Mouse (Mus musculus) hindbrain, embryonic 12.5 days (tissue): ENCODE measurements at regions not wholly inside any gene's neighbourhood (a gene's known extent, or its start where the extent isn't known, plus 50 kb on each side); places are given as distances from the start of the nearest gene placed in this dataset.

Experiments used
- ATAC-seq: fragments of 200-750 bp; cut with Nextera tagmentation; 2 replicates; pipeline ENCODE4 v1.8.0; 2017; ENCODE audit warnings: moderate TSS enrichment; ENCODE audit not compliant: low FRiP score
- H3K27ac ChIP-seq: fragments of 300-500 bp; sonication (generic); 2 replicates; pipeline ENCODE4 v1.5.1; 2016; ENCODE audit warnings: mild to moderate bottlenecking
- H3K27me3 ChIP-seq: fragments of 300-500 bp; sonication (generic); 2 replicates; pipeline ENCODE4 v1.6.1; 2016; ENCODE audit warnings: mild to moderate bottlenecking
- H3K36me3 ChIP-seq: fragments of 300-500 bp; sonication (generic); 2 replicates; pipeline ENCODE4 v1.6.1; 2016; ENCODE audit warnings: mild to moderate bottlenecking
- H3K4me1 ChIP-seq: fragments of 300-500 bp; sonication (generic); 2 replicates; pipeline ENCODE4 v1.6.1; 2016
- H3K4me2 ChIP-seq: fragments of 300-500 bp; sonication (generic); replicated peaks from 2 replicates; pipeline ENCODE4 v1.6.1; 2016; ENCODE audit warnings: mild to moderate bottlenecking
- H3K4me3 ChIP-seq: fragments of 300-500 bp; sonication (generic); 2 replicates; pipeline ENCODE4 v1.5.1; 2016; ENCODE audit warnings: mild to moderate bottlenecking
- H3K9ac ChIP-seq: fragments of 300-500 bp; sonication (generic); 2 replicates; pipeline ENCODE4 v1.6.1; 2016; ENCODE audit warnings: mild to moderate bottlenecking, moderate library complexity
- H3K9me3 ChIP-seq: fragments of 300-500 bp; sonication (generic); replicated peaks from 2 replicates; pipeline ENCODE4 v1.6.1; 2016; ENCODE audit warnings: mild to moderate bottlenecking
- WGBS: fragments of 180-500 bp; shearing (Covaris S2); methylation state at CpG from one replicate; pipeline ENCODE4 v1.1.7; 2016; 5-methylcytosine and 5-hydroxymethylcytosine counted together

- 88% methylated on average over 26 of the region's 26 CpGs for WGBS
- Histone ChIP-seq H3K9me3 (no peaks in the 10 kb centered on the region), H3K36me3 (no peaks in the 10 kb centered on the region), H3K9ac (no peak overlapping the region), H3K27me3 (no peaks in the 10 kb centered on the region), H3K4me2 (no peak overlapping the region), H3K4me1 (no peaks in the 10 kb centered on the region), H3K4me3 (no peak overlapping the region), H3K27ac (no peak overlapping the region)
- ATAC-seq = no peak
Observed at GRCm38 (mm10) chr13:42565291-42566058, 114.9 kb upstream of the Phactr1 start.

DNA sequence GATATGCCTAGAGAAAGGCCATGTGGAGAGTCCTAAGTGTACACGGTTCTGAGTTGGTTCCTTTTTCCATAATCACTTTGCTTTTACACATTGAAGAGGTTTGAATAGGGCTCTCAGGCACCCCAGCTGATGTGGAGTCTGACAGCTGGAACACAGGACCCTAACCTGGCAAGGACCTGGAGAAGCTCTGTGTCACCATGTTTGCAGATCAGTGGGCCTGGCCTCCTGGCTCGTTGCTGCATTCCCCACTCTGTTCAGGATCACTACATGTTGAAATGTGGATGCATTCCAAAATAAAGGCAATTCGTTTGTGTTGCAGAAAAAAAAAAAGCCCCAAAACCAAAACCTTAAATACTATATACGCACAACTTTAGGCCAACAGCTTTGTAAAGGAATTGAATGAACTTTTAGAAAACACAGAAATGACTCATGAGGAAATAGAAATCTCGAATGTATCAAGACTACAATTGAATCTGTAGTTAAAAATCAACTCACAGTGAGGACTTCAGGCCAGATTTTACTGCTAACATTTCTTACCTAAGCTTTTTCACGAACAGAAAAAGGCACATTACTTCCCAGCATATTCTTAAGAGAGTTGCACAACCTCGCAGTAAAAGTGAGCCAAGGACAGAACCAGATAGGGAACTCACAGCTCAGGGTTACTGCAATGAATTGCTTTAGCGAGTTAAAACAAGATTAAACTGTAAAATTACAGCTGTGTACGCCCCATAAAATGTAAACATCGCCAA lies 109.6 kb upstream of the Phactr1 start:
- no peak for ATAC-seq
- WGBS = 87% methylated on average over 10 of the region's 10 CpGs
- Histone ChIP-seq H3K4me1 (no peaks in the 10 kb centered on the region), H3K9me3 (no peaks in the 10 kb centered on the region), H3K36me3 (no peaks in the 10 kb centered on the region), H3K27me3 (no peaks in the 10 kb centered on the region), H3K4me2 (no peak overlapping the region), H3K4me3 (no peak overlapping the region), H3K9ac (no peak overlapping the region), H3K27ac (no peak overlapping the region)

- Histone ChIP-seq H3K36me3 (no peaks in the 10 kb centered on the region), H3K27ac (no peak overlapping the region), H3K4me3 (no peak overlapping the region), H3K4me1 (no peaks in the 10 kb centered on the region), H3K9me3 (no peaks in the 10 kb centered on the region), H3K4me2 (no peak overlapping the region), H3K27me3 (no peaks in the 10 kb centered on the region), H3K9ac (no peak overlapping the region)
- 56% methylated on average over 4 of the region's 4 CpGs for WGBS
- ATAC-seq = no peak
Observed at GRCm38 (mm10) chr13:42574189-42574588, 106.2 kb upstream of the Phactr1 start.

DNA sequence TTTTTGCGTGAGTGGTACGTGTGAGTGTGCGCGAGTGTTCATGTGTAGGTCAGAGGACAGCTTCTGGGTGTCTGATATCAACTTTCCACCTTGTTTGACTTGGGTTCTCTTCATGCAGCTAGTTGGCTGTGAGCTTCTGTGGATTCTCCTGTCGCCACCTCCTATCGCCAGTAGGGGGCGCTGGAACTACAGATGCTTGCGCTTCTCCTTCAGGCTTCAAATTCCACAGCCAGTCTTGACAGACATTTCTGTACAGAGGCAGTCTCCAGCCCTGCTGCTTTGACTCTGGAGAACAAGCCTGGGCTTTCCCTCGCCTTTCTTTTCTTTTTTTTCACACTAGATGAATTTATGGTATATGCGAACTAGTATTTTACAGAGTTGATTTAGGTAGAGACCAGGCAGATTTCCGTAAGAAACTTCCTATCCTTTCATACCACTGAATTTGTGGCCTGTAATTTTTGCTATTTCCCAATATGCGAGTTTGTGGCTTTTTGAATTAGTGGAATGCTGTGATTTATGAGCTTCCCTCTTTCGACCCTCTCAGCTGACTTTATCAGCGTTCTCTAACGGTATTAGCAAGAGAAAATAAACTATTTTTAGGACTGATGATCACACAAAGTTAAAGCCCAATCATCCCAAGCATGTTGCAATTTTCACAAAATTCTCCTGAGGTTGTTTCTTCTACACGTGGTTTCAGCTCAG lies 104.5 kb upstream of the Phactr1 start:
- 37% methylated on average over 16 of the region's 16 CpGs for WGBS
- Histone ChIP-seq H3K4me2 (no peak overlapping the region), H3K9ac (no peak overlapping the region), H3K4me3 (no peak overlapping the region), H3K27me3 (no peaks in the 10 kb centered on the region), H3K27ac (no peak overlapping the region), H3K4me1 (no peaks in the 10 kb centered on the region), H3K9me3 (no peaks in the 10 kb centered on the region), H3K36me3 (no peaks in the 10 kb centered on the region)
- ATAC-seq = no peak

DNA sequence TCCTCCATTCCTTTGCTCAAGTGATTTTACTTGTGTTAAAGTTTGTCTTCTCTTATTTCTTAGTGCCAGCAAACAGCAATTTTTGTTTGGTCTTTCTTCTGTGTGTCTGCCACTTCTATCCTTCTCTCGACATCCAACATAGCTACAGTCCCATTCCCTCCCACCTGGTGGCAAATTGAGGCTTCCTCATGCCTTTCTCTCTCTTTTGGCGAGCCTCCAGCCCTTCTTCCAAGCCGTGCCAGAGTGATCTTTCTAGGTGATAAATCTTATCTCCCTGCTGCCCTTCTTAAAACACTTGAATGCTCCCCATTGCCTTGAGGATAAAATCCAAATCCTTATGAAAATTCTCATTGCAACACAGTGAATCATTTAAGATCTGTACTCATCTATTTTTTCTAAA lies 101.0 kb upstream of the Phactr1 start:
- no peaks in the 10 kb centered on the region for H3K9me3 ChIP-seq
- no peak overlapping the region for H3K9ac ChIP-seq
- no peak overlapping the region for H3K4me3 ChIP-seq
- no peak for ATAC-seq
- H3K4me1 ChIP-seq = no peaks in the 10 kb centered on the region
- H3K4me2 ChIP-seq = no peak overlapping the region
- H3K27ac ChIP-seq = no peak overlapping the region
- WGBS = 61% methylated on average over 3 of the region's 3 CpGs
- H3K27me3 ChIP-seq = no peaks in the 10 kb centered on the region
- H3K36me3 ChIP-seq = no peaks in the 10 kb centered on the region

DNA sequence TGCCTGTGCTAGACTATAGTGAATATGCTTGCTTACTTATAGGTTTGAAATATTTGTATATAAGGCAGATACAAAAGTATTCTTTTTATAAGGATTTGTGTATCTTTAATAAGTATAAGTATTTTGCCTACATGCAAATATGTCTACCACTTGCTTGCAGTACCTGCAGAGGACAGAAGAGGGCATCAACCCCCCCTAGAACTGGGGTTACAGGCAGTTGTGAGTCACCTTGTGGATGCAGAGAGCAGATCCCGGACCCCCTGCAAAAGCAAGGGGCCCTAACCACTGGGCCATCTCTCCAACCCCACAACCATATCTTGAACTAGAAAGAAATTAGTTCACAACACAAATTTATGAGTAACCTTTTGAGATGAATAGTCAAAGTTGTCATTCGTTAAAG lies 91.3 kb upstream of the Phactr1 start:
- 0 out of 2 replicates have a peak, but pooled peaks cover 3% of the 10 kb centered on the region for H3K4me1 ChIP-seq
- no peak overlapping the region for H3K4me3 ChIP-seq
- no peak overlapping the region for H3K27ac ChIP-seq
- no peaks in the 10 kb centered on the region for H3K27me3 ChIP-seq
- H3K9me3 ChIP-seq = no peaks in the 10 kb centered on the region
- H3K4me2 ChIP-seq = no peak overlapping the region
- H3K9ac ChIP-seq = no peak overlapping the region
- WGBS = 88% methylated on average over 2 of the region's 2 CpGs
- ATAC-seq = no peak
- no peaks in the 10 kb centered on the region for H3K36me3 ChIP-seq

DNA sequence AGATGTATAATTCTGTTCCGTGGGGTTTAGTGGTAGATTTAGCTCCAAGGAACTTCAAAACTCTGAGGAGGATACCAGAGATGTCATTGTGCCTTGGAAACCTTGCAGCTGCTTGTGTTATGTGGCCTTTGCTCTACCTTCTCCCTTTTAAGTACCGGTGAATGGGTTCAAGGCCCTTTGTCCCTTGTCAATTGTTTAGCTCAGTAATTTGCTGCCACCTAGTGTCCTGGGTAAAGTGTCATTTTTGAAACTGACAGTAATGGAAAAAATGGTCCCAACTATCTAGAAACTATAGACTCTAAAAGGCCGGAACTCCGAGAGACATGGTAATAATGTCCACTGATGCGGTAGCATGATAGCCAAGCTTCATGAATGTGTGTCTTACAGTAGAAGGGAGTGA lies 90.8 kb upstream of the Phactr1 start:
- no peak for ATAC-seq
- H3K9me3 ChIP-seq = no peaks in the 10 kb centered on the region
- no peak overlapping the region for H3K4me3 ChIP-seq
- no peak overlapping the region for H3K4me2 ChIP-seq
- no peaks in the 10 kb centered on the region for H3K27me3 ChIP-seq
- 0 out of 2 replicates have a peak, but pooled peaks cover 3% of the 10 kb centered on the region for H3K4me1 ChIP-seq
- WGBS = 78% methylated on average over 5 of the region's 5 CpGs
- H3K36me3 ChIP-seq = no peaks in the 10 kb centered on the region
- no peak overlapping the region for H3K9ac ChIP-seq
- no peak overlapping the region for H3K27ac ChIP-seq

GRCm38 (mm10) chr13:42590415-42590814 lies 90.0 kb upstream of the Phactr1 start:
- Histone ChIP-seq H3K36me3 (no peaks in the 10 kb centered on the region), H3K4me2 (no peak overlapping the region), H3K4me3 (no peak overlapping the region), H3K9me3 (no peaks in the 10 kb centered on the region), H3K27ac (no peak overlapping the region), H3K27me3 (no peaks in the 10 kb centered on the region), H3K9ac (no peak overlapping the region), H3K4me1 (0 out of 2 replicates have a peak, but pooled peaks cover 3% of the 10 kb centered on the region)
- 89% methylated on average over 6 of the region's 6 CpGs for WGBS
- ATAC-seq = no peak

- Histone ChIP-seq H3K4me3 (no peak overlapping the region), H3K36me3 (no peaks in the 10 kb centered on the region), H3K9ac (no peak overlapping the region), H3K4me1 (no peaks in the 10 kb centered on the region), H3K27me3 (no peaks in the 10 kb centered on the region), H3K27ac (no peak overlapping the region), H3K4me2 (no peak overlapping the region), H3K9me3 (no peaks in the 10 kb centered on the region)
- ATAC-seq = no peak
- 82% methylated on average over 3 of the region's 3 CpGs for WGBS
Observed at GRCm38 (mm10) chr13:42592945-42593344, 87.5 kb upstream of the Phactr1 start.

DNA sequence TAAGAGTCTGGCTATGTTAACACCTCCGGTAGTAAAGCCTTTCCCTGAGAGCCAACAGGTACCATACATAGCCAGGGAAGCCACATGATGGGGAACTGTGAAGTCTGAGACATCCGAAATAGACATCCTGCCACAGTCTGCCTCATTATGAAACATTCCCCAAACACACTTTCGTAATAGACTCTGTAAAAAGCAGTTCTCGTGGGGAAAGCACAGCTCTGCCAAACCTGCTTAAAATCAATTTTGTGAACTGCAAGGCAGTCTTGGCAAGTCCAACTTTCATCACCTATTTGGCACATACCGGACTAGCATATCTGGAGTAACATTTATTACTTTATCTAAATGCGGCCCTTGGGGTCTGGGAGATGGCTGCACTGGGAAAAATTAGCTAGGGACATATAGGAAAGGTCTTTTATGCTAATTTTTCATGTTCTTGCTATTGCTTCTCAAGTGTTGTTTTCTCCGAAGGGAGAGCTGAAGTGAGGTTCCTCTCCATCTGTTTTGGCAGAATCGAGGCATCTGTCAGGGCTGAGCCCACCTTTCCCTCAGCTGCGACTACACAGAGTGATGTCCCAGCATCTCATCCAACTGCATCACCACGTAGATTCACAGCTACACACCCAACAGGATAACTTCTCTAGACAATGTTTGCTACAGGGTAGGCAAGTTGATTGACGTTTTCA lies 86.8 kb upstream of the Phactr1 start:
- H3K9me3 ChIP-seq = no peaks in the 10 kb centered on the region
- ATAC-seq = no peak
- no peaks in the 10 kb centered on the region for H3K27me3 ChIP-seq
- WGBS = 87% methylated on average over 11 of the region's 11 CpGs
- no peaks in the 10 kb centered on the region for H3K4me1 ChIP-seq
- no peak overlapping the region for H3K27ac ChIP-seq
- no peak overlapping the region for H3K9ac ChIP-seq
- no peaks in the 10 kb centered on the region for H3K36me3 ChIP-seq
- H3K4me3 ChIP-seq = no peak overlapping the region
- H3K4me2 ChIP-seq = no peak overlapping the region

DNA sequence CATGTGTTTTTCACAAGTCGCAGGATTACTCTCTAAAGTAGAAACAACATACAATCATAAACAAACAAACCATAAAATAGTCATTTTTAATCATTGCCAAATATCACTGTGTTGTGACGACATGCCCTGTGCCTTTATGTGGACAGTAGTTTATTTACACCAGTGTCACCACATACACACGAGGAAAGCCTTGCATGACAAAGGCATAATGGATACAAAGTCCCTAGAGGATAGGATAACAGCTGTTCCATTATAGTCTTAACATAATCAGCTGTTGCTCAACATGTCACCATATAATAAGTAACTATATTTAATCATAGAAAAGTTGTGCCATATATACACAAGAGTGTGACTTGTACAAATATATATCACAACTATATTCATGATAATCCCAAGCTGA lies 85.2 kb upstream of the Phactr1 start:
- 56% methylated on average over 3 of the region's 3 CpGs for WGBS

GRCm38 (mm10) chr13:42597781-42598180 lies 82.6 kb upstream of the Phactr1 start:
- Histone ChIP-seq H3K27ac (no peak overlapping the region), H3K36me3 (no peaks in the 10 kb centered on the region), H3K27me3 (no peaks in the 10 kb centered on the region), H3K4me1 (no peaks in the 10 kb centered on the region), H3K4me2 (no peak overlapping the region), H3K9ac (no peak overlapping the region), H3K4me3 (no peak overlapping the region), H3K9me3 (no peaks in the 10 kb centered on the region)
- ATAC-seq = no peak
- WGBS = 69% methylated on average over 3 of the region's 3 CpGs

More for the DNA sequence above, 85.2 kb upstream of the Phactr1 start:
- Histone ChIP-seq H3K36me3 (no peaks in the 10 kb centered on the region), H3K27me3 (no peaks in the 10 kb centered on the region), H3K4me3 (no peak overlapping the region), H3K4me2 (no peak overlapping the region), H3K9ac (no peak overlapping the region), H3K9me3 (no peaks in the 10 kb centered on the region), H3K27ac (no peak overlapping the region), H3K4me1 (no peaks in the 10 kb centered on the region)
- ATAC-seq = no peak
